Mouse (Mus musculus) limb, embryonic 13.5 days (tissue): ENCODE results near the gene Nacc1. TPM values are rescaled to one million over a fixed set of nuclear protein-coding genes. Genes with fewer than 3 reads are reported as not detected.
A peak's percentile ranks its signal among the peaks of the same experiment; 100 is the strongest.

ENCODE experiments used
- ATAC-seq: fragments of 200-750 bp; cut with Nextera tagmentation; 2 replicates; pipeline ENCODE4 v1.8.0; 2017; ENCODE audit warnings: low read depth, moderate number of reproducible peaks, moderate TSS enrichment; ENCODE audit not compliant: low FRiP score
- H3K27ac ChIP-seq: fragments of 300-500 bp; sonication (generic); 2 replicates; pipeline ENCODE4 v1.5.1; 2015; ENCODE audit warnings: inconsistent platforms, mild to moderate bottlenecking, moderate library complexity
- H3K27me3 ChIP-seq: fragments of 300-500 bp; sonication (generic); 2 replicates; pipeline ENCODE4 v1.6.1; 2015; ENCODE audit warnings: mild to moderate bottlenecking, inconsistent platforms
- H3K36me3 ChIP-seq: fragments of 300-500 bp; sonication (generic); 2 replicates; pipeline ENCODE4 v1.6.1; 2015; ENCODE audit warnings: inconsistent platforms, mild to moderate bottlenecking, moderate library complexity
- H3K4me1 ChIP-seq: fragments of 300-500 bp; sonication (generic); 2 replicates; pipeline ENCODE4 v1.6.1; 2015; ENCODE audit warnings: inconsistent platforms
- H3K4me2 ChIP-seq: fragments of 300-500 bp; sonication (generic); replicated peaks from 2 replicates; pipeline ENCODE4 v1.6.1; 2015; ENCODE audit warnings: inconsistent platforms, mild to moderate bottlenecking, moderate library complexity
- H3K4me3 ChIP-seq: fragments of 300-500 bp; sonication (generic); 2 replicates; pipeline ENCODE4 v1.5.1; 2015; ENCODE audit warnings: moderate library complexity, mild to moderate bottlenecking, inconsistent platforms
- H3K9ac ChIP-seq: fragments of 300-500 bp; sonication (generic); 2 replicates; pipeline ENCODE4 v1.6.1; 2015; ENCODE audit warnings: mild to moderate bottlenecking, inconsistent platforms
- H3K9me3 ChIP-seq: fragments of 300-500 bp; sonication (generic); 2 replicates; pipeline ENCODE4 v1.6.1; 2016; ENCODE audit warnings: inconsistent platforms
- WGBS: fragments of 180-500 bp; shearing (Covaris S2); methylation state at CpG from one replicate; pipeline ENCODE4 v1.1.7; 2015; 5-methylcytosine and 5-hydroxymethylcytosine counted together
- polyA plus RNA-seq: library from polyadenylated mRNA; unstranded; fragments of >200 nt; fragmentation: Nextera tagmentation; extraction: Ambion mirVana; gene quantifications from 2 replicates; pipeline ENCODE4 v1.2.1, GENCODE M21; 2015

The Nacc1 gene
- polyA plus RNA-seq, 1 experiment from 2014 or later: 15.2 TPM

- H3K27ac ChIP-seq: peak overlapping the region; percentile 70
- 51% methylated on average over 6 of the region's 6 CpGs for WGBS
- no peak for ATAC-seq
- no peaks in the 10 kb centered on the region for H3K9me3 ChIP-seq
- peak overlapping the region; percentile 48; the same call in 1 of the 2 replicates for H3K4me2 ChIP-seq
- no peak overlapping the region for H3K4me3 ChIP-seq
- peaks cover 31% of the 10 kb centered on the region for H3K4me1 ChIP-seq
- no peaks in the 10 kb centered on the region for H3K27me3 ChIP-seq
- no peak overlapping the region for H3K9ac ChIP-seq
- H3K36me3 ChIP-seq: no peaks in the 10 kb centered on the region
Observed at GRCm38 (mm10) chr8:84646800-84647199, 40.9 kb downstream of the Nacc1 start.

- Histone ChIP-seq H3K36me3 (no peaks in the 10 kb centered on the region), H3K27me3 (no peaks in the 10 kb centered on the region), H3K4me2 (no peak overlapping the region), H3K4me1 (peaks cover 29% of the 10 kb centered on the region), H3K27ac (no peak overlapping the region), H3K9me3 (no peaks in the 10 kb centered on the region), H3K9ac (no peak overlapping the region), H3K4me3 (no peak overlapping the region)
- no peak for ATAC-seq
- 66% methylated on average over 5 of the region's 5 CpGs for WGBS
Observed at GRCm38 (mm10) chr8:84643019-84643418, 44.6 kb downstream of the Nacc1 start.

GRCm38 (mm10) chr8:84641578-84642361, 45.9 kb downstream of the Nacc1 start:
- WGBS: 85% methylated on average over 1 of the region's 1 CpGs

GRCm38 (mm10) chr8:84640617-84641294, 46.9 kb downstream of the Nacc1 start:
- WGBS: 71% methylated on average over 7 of the region's 7 CpGs
- Histone ChIP-seq H3K27me3 (no peaks in the 10 kb centered on the region), H3K4me2 (peak overlapping the region; percentile 53; the same call in 1 of the 2 replicates), H3K36me3 (no peaks in the 10 kb centered on the region), H3K9me3 (no peaks in the 10 kb centered on the region), H3K4me3 (no peak overlapping the region), H3K4me1 (peaks cover 35% of the 10 kb centered on the region), H3K9ac (no peak overlapping the region), H3K27ac (no peak overlapping the region; the same call in 1 of the 2 replicates)
- no peak for ATAC-seq

More at GRCm38 (mm10) chr8:84641578-84642361, 45.9 kb downstream of the Nacc1 start:
- no peaks in the 10 kb centered on the region for H3K9me3 ChIP-seq
- peaks cover 29% of the 10 kb centered on the region for H3K4me1 ChIP-seq
- H3K4me2 ChIP-seq: no peak overlapping the region
- no peaks in the 10 kb centered on the region for H3K36me3 ChIP-seq
- no peak overlapping the region for H3K4me3 ChIP-seq
- H3K27me3 ChIP-seq: no peaks in the 10 kb centered on the region
- H3K9ac ChIP-seq: no peak overlapping the region
- H3K27ac ChIP-seq: no peak overlapping the region
- ATAC-seq: no peak

- H3K4me2 ChIP-seq: peak overlapping the region; percentile 85
- no peaks in the 10 kb centered on the region for H3K9me3 ChIP-seq
- 22% methylated on average over 9 of the region's 9 CpGs for WGBS
- H3K36me3 ChIP-seq: no peaks in the 10 kb centered on the region
- peaks cover 42% of the 10 kb centered on the region for H3K4me1 ChIP-seq
- no peak for ATAC-seq
- H3K27ac ChIP-seq: peak overlapping the region; percentile 39; the same call in 1 of the 2 replicates
- H3K27me3 ChIP-seq: no peaks in the 10 kb centered on the region
- H3K9ac ChIP-seq: peak overlapping the region; percentile 56; the same call in 1 of the 2 replicates
- H3K4me3 ChIP-seq: peak overlapping the region; percentile 56
Observed at GRCm38 (mm10) chr8:84640010-84640588, 47.6 kb downstream of the Nacc1 start.

GRCm38 (mm10) chr8:84639162-84640009, 48.3 kb downstream of the Nacc1 start:
- H3K4me1 ChIP-seq: peaks cover 49% of the 10 kb centered on the region
- WGBS: under 1% methylated on average over 96 of the region's 106 CpGs
- H3K9ac ChIP-seq: peak overlapping the region; percentile 84
- H3K9me3 ChIP-seq: no peaks in the 10 kb centered on the region
- no peaks in the 10 kb centered on the region for H3K27me3 ChIP-seq
- peak; percentile 91 for ATAC-seq
- peak overlapping the region; percentile 85 for H3K4me2 ChIP-seq
- H3K4me3 ChIP-seq: peak overlapping the region; percentile 56
- H3K27ac ChIP-seq: peak overlapping the region; percentile 95
- H3K36me3 ChIP-seq: no peaks in the 10 kb centered on the region

GRCm38 (mm10) chr8:84638555-84639161, 49.0 kb downstream of the Nacc1 start:
- H3K36me3 ChIP-seq: no peaks in the 10 kb centered on the region
- H3K9ac ChIP-seq: peak overlapping the region; percentile 84
- peak overlapping the region; percentile 95 for H3K27ac ChIP-seq
- WGBS: under 1% methylated on average over 40 of the region's 52 CpGs
- H3K4me1 ChIP-seq: peaks cover 56% of the 10 kb centered on the region
- H3K27me3 ChIP-seq: no peaks in the 10 kb centered on the region
- peak overlapping the region; percentile 85 for H3K4me2 ChIP-seq
- peak overlapping the region; percentile 56 for H3K4me3 ChIP-seq
- peak; percentile 24 for ATAC-seq
- no peaks in the 10 kb centered on the region for H3K9me3 ChIP-seq

GRCm38 (mm10) chr8:84637946-84638554, 49.6 kb downstream of the Nacc1 start:
- Histone ChIP-seq H3K27ac (peak overlapping the region; percentile 95), H3K9ac (peak overlapping the region; percentile 84), H3K9me3 (no peaks in the 10 kb centered on the region), H3K36me3 (no peaks in the 10 kb centered on the region), H3K4me2 (peak overlapping the region; percentile 85), H3K4me3 (peak overlapping the region; percentile 56), H3K27me3 (no peaks in the 10 kb centered on the region), H3K4me1 (peaks cover 57% of the 10 kb centered on the region)
- no peak for ATAC-seq
- 17% methylated on average over 8 of the region's 8 CpGs for WGBS

GRCm38 (mm10) chr8:84636051-84636691, 51.5 kb downstream of the Nacc1 start:
- 83% methylated on average over 17 of the region's 17 CpGs for WGBS
- ATAC-seq: no peak
- Histone ChIP-seq H3K36me3 (no peaks in the 10 kb centered on the region), H3K9ac (peak overlapping the region; percentile 53), H3K4me1 (peaks cover 48% of the 10 kb centered on the region), H3K4me2 (no peak overlapping the region), H3K27ac (peak overlapping the region; percentile 48; the same call in 1 of the 2 replicates), H3K9me3 (no peaks in the 10 kb centered on the region; the same call in 1 of the 2 replicates), H3K4me3 (no peak overlapping the region), H3K27me3 (no peaks in the 10 kb centered on the region)

GRCm38 (mm10) chr8:84635397-84636050, 52.1 kb downstream of the Nacc1 start:
- no peaks in the 10 kb centered on the region for H3K36me3 ChIP-seq
- H3K9me3 ChIP-seq: no peaks in the 10 kb centered on the region; the same call in 1 of the 2 replicates
- 67% methylated on average over 14 of the region's 14 CpGs for WGBS
- no peaks in the 10 kb centered on the region for H3K27me3 ChIP-seq
- ATAC-seq: no peak
- peak overlapping the region; percentile 53 for H3K9ac ChIP-seq
- H3K4me2 ChIP-seq: no peak overlapping the region
- no peak overlapping the region for H3K4me3 ChIP-seq
- H3K4me1 ChIP-seq: peaks cover 46% of the 10 kb centered on the region
- peak overlapping the region; percentile 48; the same call in 1 of the 2 replicates for H3K27ac ChIP-seq
